31 mouse cellular contexts compared by ENCODE assay signal in the genomic region with DNA sequence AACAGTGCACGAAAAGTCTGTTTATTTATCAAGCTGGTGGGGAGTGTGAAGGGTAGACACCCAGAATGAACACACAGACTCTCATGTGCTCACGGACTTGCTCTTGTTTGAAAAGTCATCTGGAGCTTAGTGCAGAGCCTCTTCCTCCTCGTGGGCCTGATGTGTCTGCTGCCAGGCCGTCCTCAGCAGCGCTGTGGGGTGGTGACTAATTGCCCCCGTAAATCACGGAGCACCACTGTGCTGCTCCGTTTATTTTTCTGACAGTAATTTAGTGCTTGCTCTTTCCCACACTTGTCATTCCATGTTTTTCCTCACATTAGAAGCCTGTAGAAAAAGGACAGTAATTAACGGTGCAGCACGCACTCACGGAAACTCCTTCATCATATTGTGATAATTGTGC. TPM values are rescaled to one million over a fixed set of nuclear protein-coding genes. Genes with fewer than 3 reads are reported as not detected.
A peak's percentile ranks its signal among the peaks of the same experiment; 100 is the strongest.
DNase-seq lines count a peak whose midpoint lies in the region; ATAC-seq and TF ChIP-seq lines count a peak whose summit lies in the region.
"Had no signal": no experiment of that assay in that cellular context is flagged by ENCODE, and none has a peak within 500 bp of the region (broad histone marks: within the 10 kb centered on the region; RNA-seq: fewer than 3 reads in every experiment).

No protein-coding gene starts in this region.

- DNase-seq in forebrain, embryonic 14.5 days (ENCODE audit: low spot score), result peak; percentile 46
- DNase-seq in forebrain, embryonic 11.5 days (ENCODE audit: low spot score), result no peak
- DNase-seq in midbrain, postnatal 0 days (ENCODE audit: low spot score), result no peak
- DNase-seq in right cerebral cortex, postnatal 14 days, result no peak
- DNase-seq: B cell, adult 2 months; cerebellum, adult 18-20 months; cerebellum, postnatal 14 days; gastrocnemius, postnatal 14 days; heart, adult 18-20 months; heart, postnatal 14 days; kidney, adult 11 months; kidney, postnatal 4 days; lung, adult 18-20 months; lung, postnatal 10 days; right cerebral cortex, postnatal 4 days; thymus, adult 18-20 months had no signal

- H3K9me3 ChIP-seq in forebrain, embryonic 14.5 days (replicated peaks; ENCODE audit: control insufficient read depth, low read length), result no peaks in the 10 kb centered on the region
- H3K9me3 ChIP-seq in forebrain, embryonic 11.5 days (ENCODE audit: control insufficient read depth, low read length), result no peaks in the 10 kb centered on the region
- H3K9me3 ChIP-seq in midbrain, embryonic 13.5 days, result no peaks in the 10 kb centered on the region
- no peaks in the 10 kb centered on the region for H3K9me3 ChIP-seq in midbrain, postnatal 0 days (ENCODE audit: low read length)
- H3K9me3 ChIP-seq in forebrain, embryonic 16.5 days (ENCODE audit: control insufficient read depth, low read length), result no peaks in the 10 kb centered on the region
- H3K9me3 ChIP-seq in hindbrain, embryonic 15.5 days, result no peaks in the 10 kb centered on the region
- H3K9me3 ChIP-seq: embryonic facial prominence, embryonic 15.5 days; heart, embryonic 13.5 days; limb, embryonic 13.5 days; liver, embryonic 12.5 days had no signal

- ATAC-seq in forebrain, embryonic 14.5 days, result peak; percentile 9; the same call in 1 of the 2 replicates
- ATAC-seq in forebrain, embryonic 11.5 days (replicated peaks; ENCODE audit: low FRiP score), result no peak; the same call in 1 of the 2 replicates
- no peak for ATAC-seq in midbrain, embryonic 13.5 days
- ATAC-seq in midbrain, postnatal 0 days (ENCODE audit: low FRiP score), result no peak
- ATAC-seq in forebrain, embryonic 16.5 days, result 0 out of 2 replicates have a peak, but pooled peaks have one; percentile 6
- peak; percentile 50; the same call in 1 of the 2 replicates for ATAC-seq in hindbrain, embryonic 15.5 days (ENCODE audit: low FRiP score, low read depth)
- ATAC-seq: liver, embryonic 12.5 days; Patski had no signal

- WGBS in forebrain, embryonic 14.5 days, result 22% methylated on average over 11 of the region's 11 CpGs
- 62% methylated on average over 11 of the region's 11 CpGs for WGBS in forebrain, embryonic 11.5 days
- WGBS in midbrain, embryonic 13.5 days, result 57% methylated on average over 11 of the region's 11 CpGs
- WGBS in midbrain, postnatal 0 days, result 60% methylated on average over 11 of the region's 11 CpGs
- WGBS in forebrain, embryonic 16.5 days, result 18% methylated on average over 11 of the region's 11 CpGs
- 37% methylated on average over 11 of the region's 11 CpGs for WGBS in hindbrain, embryonic 15.5 days

- H3K36me3 ChIP-seq in forebrain, embryonic 14.5 days (ENCODE audit: control insufficient read depth, insufficient read depth, low read length), result no peaks in the 10 kb centered on the region
- H3K36me3 ChIP-seq in forebrain, embryonic 11.5 days (ENCODE audit: control insufficient read depth, insufficient read depth, low read length), result no peaks in the 10 kb centered on the region
- no peaks in the 10 kb centered on the region for H3K36me3 ChIP-seq in midbrain, embryonic 13.5 days
- H3K36me3 ChIP-seq in midbrain, postnatal 0 days (ENCODE audit: insufficient read depth, low read length), result no peaks in the 10 kb centered on the region
- H3K36me3 ChIP-seq in forebrain, embryonic 16.5 days (ENCODE audit: control insufficient read depth, insufficient read depth), result no peaks in the 10 kb centered on the region
- no peaks in the 10 kb centered on the region for H3K36me3 ChIP-seq in hindbrain, embryonic 15.5 days
- H3K36me3 ChIP-seq: embryonic facial prominence, embryonic 15.5 days; G1E; heart, embryonic 13.5 days; limb, embryonic 13.5 days; liver, embryonic 12.5 days had no signal

- peaks cover 63% of the 10 kb centered on the region for H3K27me3 ChIP-seq in forebrain, embryonic 14.5 days (replicated peaks; ENCODE audit: control insufficient read depth, insufficient read depth, low read length)
- H3K27me3 ChIP-seq in forebrain, embryonic 11.5 days (ENCODE audit: control insufficient read depth, insufficient read depth, low read length), result peaks cover 52% of the 10 kb centered on the region
- peaks cover 58% of the 10 kb centered on the region for H3K27me3 ChIP-seq in midbrain, embryonic 13.5 days
- peaks cover 22% of the 10 kb centered on the region for H3K27me3 ChIP-seq in midbrain, postnatal 0 days (ENCODE audit: insufficient read depth, low read length)
- peaks cover 52% of the 10 kb centered on the region for H3K27me3 ChIP-seq in forebrain, embryonic 16.5 days (replicated peaks; ENCODE audit: control insufficient read depth, insufficient read depth, low read length)
- H3K27me3 ChIP-seq in hindbrain, embryonic 15.5 days, result peaks cover 53% of the 10 kb centered on the region
- H3K27me3 ChIP-seq: CH12.LX had no signal

- no peak overlapping the region for H3K9ac ChIP-seq in forebrain, embryonic 14.5 days (ENCODE audit: low read length)
- no peak overlapping the region for H3K9ac ChIP-seq in forebrain, embryonic 11.5 days (ENCODE audit: low read length)
- H3K9ac ChIP-seq in midbrain, embryonic 13.5 days (replicated peaks), result 0 out of 2 replicates have a peak overlapping the region, but pooled peaks have one; percentile 7
- no peak overlapping the region for H3K9ac ChIP-seq in midbrain, postnatal 0 days (replicated peaks; ENCODE audit: low read length, poor library complexity, severe bottlenecking)
- H3K9ac ChIP-seq in forebrain, embryonic 16.5 days (replicated peaks; ENCODE audit: low read depth, low read length), result no peak overlapping the region
- no peak overlapping the region for H3K9ac ChIP-seq in hindbrain, embryonic 15.5 days
- H3K9ac ChIP-seq: embryonic facial prominence, embryonic 15.5 days; heart, embryonic 13.5 days; limb, embryonic 13.5 days; liver, embryonic 12.5 days had no signal

- peaks cover 20% of the 10 kb centered on the region for H3K4me1 ChIP-seq in forebrain, embryonic 14.5 days (ENCODE audit: control insufficient read depth, insufficient read depth, low read length)
- H3K4me1 ChIP-seq in forebrain, embryonic 11.5 days (replicated peaks; ENCODE audit: control insufficient read depth, insufficient read depth, low read length), result peaks cover 22% of the 10 kb centered on the region
- H3K4me1 ChIP-seq in midbrain, embryonic 13.5 days (replicated peaks), result peaks cover 41% of the 10 kb centered on the region
- H3K4me1 ChIP-seq in midbrain, postnatal 0 days (ENCODE audit: insufficient read depth, low read length), result no peaks in the 10 kb centered on the region
- peaks cover 34% of the 10 kb centered on the region for H3K4me1 ChIP-seq in forebrain, embryonic 16.5 days (replicated peaks; ENCODE audit: control insufficient read depth, insufficient read depth, low read length)
- peaks cover 16% of the 10 kb centered on the region for H3K4me1 ChIP-seq in hindbrain, embryonic 15.5 days (replicated peaks)

- no peak for TF ChIP-seq CTCF in midbrain, postnatal 0 days (IDR thresholded peaks at IDR 0.05)

- H3K27ac ChIP-seq in forebrain, embryonic 14.5 days (ENCODE audit: low read depth, low read length), result no peak overlapping the region
- no peak overlapping the region for H3K27ac ChIP-seq in forebrain, embryonic 11.5 days (ENCODE audit: low read depth, low read length)
- no peak overlapping the region for H3K27ac ChIP-seq in midbrain, embryonic 13.5 days
- H3K27ac ChIP-seq in midbrain, postnatal 0 days (ENCODE audit: low read depth, low read length), result no peak overlapping the region
- no peak overlapping the region for H3K27ac ChIP-seq in forebrain, embryonic 16.5 days (ENCODE audit: low read length)
- H3K27ac ChIP-seq in hindbrain, embryonic 15.5 days (replicated peaks), result no peak overlapping the region
- H3K27ac ChIP-seq: embryonic facial prominence, embryonic 15.5 days; heart, embryonic 13.5 days; limb, embryonic 13.5 days; liver, embryonic 12.5 days had no signal

- no peak overlapping the region for H3K4me2 ChIP-seq in forebrain, embryonic 14.5 days (ENCODE audit: low read length)
- H3K4me2 ChIP-seq in forebrain, embryonic 11.5 days (ENCODE audit: low read depth, low read length, severe bottlenecking), result no peak overlapping the region
- H3K4me2 ChIP-seq in midbrain, embryonic 13.5 days (replicated peaks), result no peak overlapping the region
- H3K4me2 ChIP-seq in midbrain, postnatal 0 days (ENCODE audit: low read depth, low read length, poor library complexity, severe bottlenecking), result no peak overlapping the region
- no peak overlapping the region for H3K4me2 ChIP-seq in forebrain, embryonic 16.5 days (ENCODE audit: low read length)
- no peak overlapping the region for H3K4me2 ChIP-seq in hindbrain, embryonic 15.5 days
- H3K4me2 ChIP-seq: embryonic facial prominence, embryonic 15.5 days; heart, embryonic 13.5 days; limb, embryonic 13.5 days; liver, embryonic 12.5 days; midbrain, embryonic 11.5 days had no signal

- H3K4me3 ChIP-seq in forebrain, embryonic 14.5 days (ENCODE audit: low read depth, low read length), result no peak overlapping the region
- no peak overlapping the region for H3K4me3 ChIP-seq in forebrain, embryonic 11.5 days (ENCODE audit: low read depth, low read length)
- no peak overlapping the region for H3K4me3 ChIP-seq in midbrain, embryonic 13.5 days (replicated peaks)
- no peak overlapping the region for H3K4me3 ChIP-seq in midbrain, postnatal 0 days (ENCODE audit: low read depth, low read length)
- no peak overlapping the region for H3K4me3 ChIP-seq in forebrain, embryonic 16.5 days (replicated peaks; ENCODE audit: low read length)
- no peak overlapping the region for H3K4me3 ChIP-seq in hindbrain, embryonic 15.5 days
- H3K4me3 ChIP-seq: embryonic facial prominence, embryonic 15.5 days; heart, embryonic 13.5 days; limb, embryonic 13.5 days; liver, embryonic 12.5 days had no signal

RNA-seq across cellular contexts. Expression of a gene that starts 51.2 kb away (rescaled TPM):
- not detected in 2 replicates for polyA plus RNA-seq in forebrain, embryonic 14.5 days (2014; fragmentation: Nextera tagmentation; extraction: Ambion mirVana)
- not detected in 2 replicates for polyA plus RNA-seq in forebrain, embryonic 11.5 days (2014; fragmentation: Nextera tagmentation; extraction: Ambion mirVana)
- polyA plus RNA-seq in midbrain, embryonic 13.5 days (2015; fragmentation: Nextera tagmentation; extraction: Ambion mirVana), result not detected in 2 replicates
- not detected in 2 replicates for total RNA-seq in midbrain, postnatal 0 days (2014; rRNA removed)
- polyA plus RNA-seq in midbrain, postnatal 0 days (2015; fragmentation: Nextera tagmentation; extraction: Ambion mirVana), result not detected in 2 replicates
- not detected in 2 replicates for polyA plus RNA-seq in forebrain, embryonic 16.5 days (2015; fragmentation: Nextera tagmentation; extraction: Ambion mirVana)
- polyA plus RNA-seq in hindbrain, embryonic 15.5 days (2015; fragmentation: Nextera tagmentation; extraction: Ambion mirVana), result not detected in 2 replicates
- total RNA-seq: adrenal gland, adult 18-20 months; CH12.LX; G1E; gastrocnemius, postnatal 14 days; heart, adult 18-20 months; heart, postnatal 14 days; left cerebral cortex, postnatal 25 days had no signal
- polyA plus RNA-seq: embryonic facial prominence, embryonic 15.5 days; G1E; heart, embryonic 13.5 days; kidney, embryonic 16.5 days; limb, embryonic 13.5 days; liver, embryonic 12.5 days; midbrain, embryonic 11.5 days; Patski; stomach, embryonic 14.5 days had no signal

Comparison
In these comparisons a context has a peak if more than half of its experiments do, and no peak if none do; other contexts are left out.
1. ATAC-seq: peak in forebrain, embryonic 14.5 days (single experiment), forebrain, embryonic 16.5 days (single experiment) and hindbrain, embryonic 15.5 days (single experiment); none in forebrain, embryonic 11.5 days (single experiment), midbrain, embryonic 13.5 days (single experiment) and midbrain, postnatal 0 days (single experiment).